In the genomic region with DNA sequence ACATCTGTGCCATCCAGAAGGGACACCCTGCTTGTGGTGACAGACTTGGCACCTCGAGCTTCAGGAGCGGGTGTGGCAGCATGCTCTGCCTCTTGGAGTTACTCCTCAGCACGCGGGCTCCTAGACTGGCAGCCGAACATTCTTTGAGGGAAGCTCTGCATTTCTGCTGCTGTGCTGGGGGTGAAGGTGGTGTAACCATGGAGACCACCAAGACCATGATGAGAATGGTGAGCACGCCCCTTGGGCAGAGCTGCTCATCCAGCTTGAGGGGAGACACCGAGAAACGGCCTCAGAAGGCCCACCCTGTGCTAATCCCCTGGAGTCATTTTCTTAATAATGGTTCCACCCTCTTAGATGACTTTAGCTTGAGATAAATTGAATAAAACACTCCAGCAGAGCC, we compare ENCODE assay signal across 28 mouse cellular contexts. TPM values are rescaled to one million over a fixed set of nuclear protein-coding genes. Genes with fewer than 3 reads are reported as not detected.
DNase-seq lines count a peak whose midpoint lies in the region; ATAC-seq and TF ChIP-seq lines count a peak whose summit lies in the region.
"Had no signal": no experiment of that assay in that cellular context is flagged by ENCODE, and none has a peak within 500 bp of the region (broad histone marks: within the 10 kb centered on the region; RNA-seq: fewer than 3 reads in every experiment).

No protein-coding gene starts in this region.

- H3K9me3 ChIP-seq in forebrain, postnatal 0 days (ENCODE audit: low read length) = no peaks in the 10 kb centered on the region
- no peaks in the 10 kb centered on the region; the same call in 1 of the 2 replicates for H3K9me3 ChIP-seq in forebrain, embryonic 11.5 days (ENCODE audit: control insufficient read depth, low read length)
- peaks cover 12% of the 10 kb centered on the region; the same call in 1 of the 2 replicates for H3K9me3 ChIP-seq in midbrain, embryonic 10.5 days (replicated peaks)
- no peaks in the 10 kb centered on the region for H3K9me3 ChIP-seq in midbrain, embryonic 15.5 days
- H3K9me3 ChIP-seq: embryonic facial prominence, embryonic 15.5 days; forebrain, embryonic 13.5 days; G1E; heart, embryonic 12.5 days; heart, embryonic 15.5 days had no signal

- no peak overlapping the region for H3K27ac ChIP-seq in forebrain, postnatal 0 days (ENCODE audit: low read depth, low read length)
- no peak overlapping the region for H3K27ac ChIP-seq in forebrain, embryonic 11.5 days (ENCODE audit: low read depth, low read length)
- H3K27ac ChIP-seq in midbrain, embryonic 10.5 days (replicated peaks) = no peak overlapping the region
- no peak overlapping the region for H3K27ac ChIP-seq in midbrain, embryonic 15.5 days
- H3K27ac ChIP-seq: embryonic facial prominence, embryonic 12.5 days; embryonic facial prominence, embryonic 15.5 days; forebrain, embryonic 13.5 days; heart, embryonic 15.5 days; hindbrain, embryonic 13.5 days had no signal

- no peak for TF ChIP-seq CTCF in forebrain, postnatal 0 days (IDR thresholded peaks at IDR 0.05; ENCODE audit: low read depth)
- no peak for TF ChIP-seq CTCF in brain, embryonic 14.5 days (IDR thresholded peaks at IDR 0.05; ENCODE audit: borderline replicate concordance, extremely low read depth, insufficient read depth, insufficient read length)

- peak; percentile 14 for DNase-seq in embryo, embryonic 10 days (ENCODE audit: low spot score)
- no peak for DNase-seq in embryo, embryonic 11 days
- DNase-seq in forebrain, postnatal 0 days = no peak
- no peak for DNase-seq in forebrain, embryonic 11.5 days (ENCODE audit: low spot score)
- DNase-seq in midbrain, embryonic 10.5 days (ENCODE audit: low spot score) = peak; percentile 55
- peak; percentile 26 for DNase-seq in brain, embryonic 14.5 days (ENCODE audit: low read depth)
- DNase-seq: adrenal gland, postnatal 10 days; adrenal gland, postnatal 36 days; B cell, adult 2 months; cerebellum, adult 18-20 months; cerebellum, adult 9-10 months; cerebellum, postnatal 14 days; gastrocnemius, postnatal 25 days; heart, adult 18-20 months; heart, postnatal 10 days; heart, postnatal 4 days; kidney, adult 2 months had no signal

- H3K9ac ChIP-seq in forebrain, postnatal 0 days = no peak overlapping the region
- no peak overlapping the region for H3K9ac ChIP-seq in forebrain, embryonic 11.5 days (ENCODE audit: low read length)
- no peak overlapping the region for H3K9ac ChIP-seq in midbrain, embryonic 15.5 days
- H3K9ac ChIP-seq: embryonic facial prominence, embryonic 12.5 days; embryonic facial prominence, embryonic 15.5 days; forebrain, embryonic 13.5 days; heart, embryonic 12.5 days; heart, embryonic 15.5 days; hindbrain, embryonic 13.5 days had no signal

- H3K4me1 ChIP-seq in forebrain, postnatal 0 days (ENCODE audit: insufficient read depth) = no peaks in the 10 kb centered on the region
- H3K4me1 ChIP-seq in forebrain, embryonic 11.5 days (replicated peaks; ENCODE audit: control insufficient read depth, insufficient read depth, low read length) = no peaks in the 10 kb centered on the region; the same call in 1 of the 2 replicates
- H3K4me1 ChIP-seq in midbrain, embryonic 10.5 days = peaks cover 18% of the 10 kb centered on the region
- peaks cover 13% of the 10 kb centered on the region; the same call in 1 of the 2 replicates for H3K4me1 ChIP-seq in midbrain, embryonic 15.5 days
- H3K4me1 ChIP-seq: embryonic facial prominence, embryonic 12.5 days; embryonic facial prominence, embryonic 15.5 days had no signal

- H3K27me3 ChIP-seq in forebrain, postnatal 0 days (ENCODE audit: insufficient read depth, low read length) = no peaks in the 10 kb centered on the region
- H3K27me3 ChIP-seq in forebrain, embryonic 11.5 days (ENCODE audit: control insufficient read depth, insufficient read depth, low read length) = peaks cover 7% of the 10 kb centered on the region; the same call in 1 of the 2 replicates
- H3K27me3 ChIP-seq in midbrain, embryonic 10.5 days (ENCODE audit: low read depth, poor library complexity, severe bottlenecking) = peaks cover 77% of the 10 kb centered on the region
- H3K27me3 ChIP-seq in midbrain, embryonic 15.5 days (replicated peaks) = peaks cover 13% of the 10 kb centered on the region

- H3K4me2 ChIP-seq in forebrain, postnatal 0 days (ENCODE audit: low read depth) = no peak overlapping the region
- no peak overlapping the region for H3K4me2 ChIP-seq in forebrain, embryonic 11.5 days (ENCODE audit: low read depth, low read length, severe bottlenecking)
- no peak overlapping the region for H3K4me2 ChIP-seq in midbrain, embryonic 15.5 days
- H3K4me2 ChIP-seq: embryonic facial prominence, embryonic 12.5 days; embryonic facial prominence, embryonic 15.5 days; forebrain, embryonic 13.5 days; heart, embryonic 12.5 days; heart, embryonic 15.5 days; hindbrain, embryonic 13.5 days had no signal

- 19% methylated on average over 8 of the region's 8 CpGs for WGBS in forebrain, postnatal 0 days
- WGBS in forebrain, embryonic 11.5 days = 29% methylated on average over 8 of the region's 8 CpGs
- 17% methylated on average over 8 of the region's 8 CpGs for WGBS in midbrain, embryonic 10.5 days
- 13% methylated on average over 8 of the region's 8 CpGs for WGBS in midbrain, embryonic 15.5 days

- no peak for TF ChIP-seq POLR2A in brain, embryonic 14.5 days (IDR thresholded peaks at IDR 0.05; ENCODE audit: borderline replicate concordance, extremely low read depth, insufficient read depth, insufficient read length, poor library complexity, severe bottlenecking)

- no peaks in the 10 kb centered on the region for H3K36me3 ChIP-seq in forebrain, postnatal 0 days (ENCODE audit: insufficient read depth)
- no peaks in the 10 kb centered on the region for H3K36me3 ChIP-seq in forebrain, embryonic 11.5 days (ENCODE audit: control insufficient read depth, insufficient read depth, low read length)
- H3K36me3 ChIP-seq in midbrain, embryonic 10.5 days = no peaks in the 10 kb centered on the region
- H3K36me3 ChIP-seq in midbrain, embryonic 15.5 days (replicated peaks) = no peaks in the 10 kb centered on the region
- H3K36me3 ChIP-seq: embryonic facial prominence, embryonic 12.5 days; embryonic facial prominence, embryonic 15.5 days; G1E; heart, embryonic 12.5 days; heart, embryonic 15.5 days; hindbrain, embryonic 13.5 days had no signal

- 0 out of 2 replicates have a peak, but pooled peaks have one; percentile 34 for ATAC-seq in forebrain, postnatal 0 days
- ATAC-seq in forebrain, embryonic 11.5 days (replicated peaks; ENCODE audit: low FRiP score) = no peak
- ATAC-seq in midbrain, embryonic 15.5 days (replicated peaks) = no peak
- ATAC-seq: forebrain, embryonic 13.5 days; intestine, postnatal 0 days; Patski had no signal

- no peak overlapping the region for H3K4me3 ChIP-seq in forebrain, postnatal 0 days (ENCODE audit: low read depth, low read length)
- no peak overlapping the region for H3K4me3 ChIP-seq in forebrain, embryonic 11.5 days (ENCODE audit: low read depth, low read length)
- H3K4me3 ChIP-seq in midbrain, embryonic 10.5 days = peak overlapping the region; percentile 7; the same call in 1 of the 2 replicates
- no peak overlapping the region for H3K4me3 ChIP-seq in midbrain, embryonic 15.5 days
- H3K4me3 ChIP-seq: embryonic facial prominence, embryonic 12.5 days; embryonic facial prominence, embryonic 15.5 days; forebrain, embryonic 13.5 days; heart, embryonic 12.5 days; heart, embryonic 15.5 days; hindbrain, embryonic 13.5 days had no signal

RNA-seq across cellular contexts. Expression of a gene that starts 7.8 kb away (rescaled TPM):
- total RNA-seq in forebrain, postnatal 0 days (2014; rRNA removed) = 13.1 TPM in 2 replicates
- polyA plus RNA-seq in forebrain, postnatal 0 days (2015; fragmentation: Nextera tagmentation; extraction: Ambion mirVana) = 2.6 TPM in 2 replicates
- 0.20 and 0.48 TPM in 2 replicates for polyA plus RNA-seq in forebrain, embryonic 11.5 days (2014; fragmentation: Nextera tagmentation; extraction: Ambion mirVana)
- 0.12 and 0.19 TPM in 2 replicates for polyA plus RNA-seq in midbrain, embryonic 10.5 days (2016; fragmentation: Nextera tagmentation; extraction: Ambion mirVana)
- polyA plus RNA-seq in midbrain, embryonic 15.5 days (2015; fragmentation: Nextera tagmentation; extraction: Ambion mirVana) = 2.3 and 2.4 TPM in 2 replicates
- polyA plus RNA-seq in brain, embryonic 14.5 days (2012; rRNA removed) = 15.0 and 22.7 TPM in 2 replicates
- total RNA-seq: CH12.LX, G1E had no signal
- polyA plus RNA-seq: G1E had no signal

RNA-seq across cellular contexts. Expression of a gene that starts 59.3 kb away (rescaled TPM):
- 40.5 and 41.1 TPM in 2 replicates for total RNA-seq in forebrain, postnatal 0 days (2014; rRNA removed)
- 27.3 and 32.9 TPM in 2 replicates for polyA plus RNA-seq in forebrain, postnatal 0 days (2015; fragmentation: Nextera tagmentation; extraction: Ambion mirVana)
- polyA plus RNA-seq in forebrain, embryonic 11.5 days (2014; fragmentation: Nextera tagmentation; extraction: Ambion mirVana) = 20.2 TPM in 2 replicates
- 29.9 and 31.0 TPM in 2 replicates for polyA plus RNA-seq in midbrain, embryonic 10.5 days (2016; fragmentation: Nextera tagmentation; extraction: Ambion mirVana)
- polyA plus RNA-seq in midbrain, embryonic 15.5 days (2015; fragmentation: Nextera tagmentation; extraction: Ambion mirVana) = 43.3 and 46.7 TPM in 2 replicates
- polyA plus RNA-seq in brain, embryonic 14.5 days (2012; rRNA removed) = 38.5 and 52.6 TPM in 2 replicates

Comparison
In these comparisons a context has a peak if more than half of its experiments do, and no peak if none do; other contexts are left out.
1. DNase-seq: peak in embryo, embryonic 10 days (single experiment), midbrain, embryonic 10.5 days (single experiment) and brain, embryonic 14.5 days (single experiment); none in embryo, embryonic 11 days (single experiment), forebrain, postnatal 0 days (single experiment) and forebrain, embryonic 11.5 days (single experiment).